ENCODE assay signal across 8 mouse cellular contexts in the genomic region with DNA sequence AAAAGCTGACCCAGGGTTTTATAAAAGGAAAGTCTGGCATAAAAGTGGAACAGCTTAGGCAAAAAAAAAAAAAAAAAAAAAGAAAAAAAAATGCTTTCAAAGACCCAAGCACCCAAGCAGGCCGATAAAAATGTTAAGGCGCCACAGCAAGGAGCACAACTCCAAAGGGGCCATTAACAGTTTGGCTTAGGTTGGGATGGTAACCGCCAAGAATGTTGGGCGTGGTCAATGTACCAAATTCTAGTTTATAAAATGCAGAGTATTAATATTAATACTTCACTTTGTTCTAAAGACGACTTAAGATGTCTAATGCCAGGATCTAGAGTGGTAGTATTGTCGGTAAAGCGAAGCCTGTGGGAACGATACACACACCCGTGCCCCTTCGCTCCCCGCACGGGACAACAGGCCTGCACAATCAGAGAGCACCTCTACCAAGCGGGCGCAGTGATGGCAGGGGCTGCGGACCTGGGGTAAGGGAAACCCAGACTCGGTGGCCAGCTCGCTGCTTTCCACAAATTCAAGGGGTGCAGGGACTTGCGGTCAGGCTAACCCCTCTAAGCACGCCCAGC. TPM values are rescaled to one million over a fixed set of nuclear protein-coding genes. Genes with fewer than 3 reads are reported as not detected.
DNase-seq lines count a peak whose midpoint lies in the region; ATAC-seq and TF ChIP-seq lines count a peak whose summit lies in the region.

No protein-coding gene starts in this region.

- H3K27me3 ChIP-seq in heart, embryonic 12.5 days (replicated peaks) = no peaks in the 10 kb centered on the region
- peaks cover 12% of the 10 kb centered on the region for H3K27me3 ChIP-seq in G1E (ENCODE audit: insufficient read depth, low read length)
- no peaks in the 10 kb centered on the region for H3K27me3 ChIP-seq in forebrain, embryonic 16.5 days (replicated peaks; ENCODE audit: control insufficient read depth, insufficient read depth, low read length)
- peaks cover 34% of the 10 kb centered on the region for H3K27me3 ChIP-seq in liver, embryonic 13.5 days
- H3K27me3 ChIP-seq in splenic B cell, adult 2 months (ENCODE audit: control insufficient read depth, insufficient read depth, low read length, poor library complexity, severe bottlenecking) = no peaks in the 10 kb centered on the region

- H3K4me3 ChIP-seq in heart, embryonic 12.5 days = peak overlapping the region; percentile 96
- peak overlapping the region; percentile 68; the same call in 1 of the 2 replicates for H3K4me3 ChIP-seq in G1E (ENCODE audit: low read depth, low read length)
- H3K4me3 ChIP-seq in forebrain, embryonic 16.5 days (replicated peaks; ENCODE audit: low read length) = peak overlapping the region; percentile 96
- H3K4me3 ChIP-seq in liver, embryonic 13.5 days (replicated peaks) = peak overlapping the region; percentile 82

- intact Hi-C loops in heart, postnatal 14 days (cut with DNase I) = loop anchor here (5.0 kb wide), 2 partner anchors 112 to 258 kb away; no protein-coding TSS in a partner anchor

- ATAC-seq in heart, embryonic 12.5 days (ENCODE audit: insufficient number of reproducible peaks, low FRiP score) = peak; percentile 27
- no peak for ATAC-seq in G1E (ENCODE audit: extremely low read depth, insufficient number of reproducible peaks, low FRiP score, poor library complexity, severe bottlenecking)
- no peak for ATAC-seq in forebrain, embryonic 16.5 days
- ATAC-seq in liver, embryonic 13.5 days (ENCODE audit: low read depth) = no peak

- no peak for TF ChIP-seq CTCF in G1E (IDR thresholded peaks at IDR 0.05; ENCODE audit: low read depth, low read length)

- DNase-seq in heart, postnatal 14 days = no peak
- no peak for DNase-seq in G1E (ENCODE audit: low spot score)
- no peak for DNase-seq in liver, embryonic 13.5 days
- peak; percentile 5 for DNase-seq in splenic B cell, adult 2 months (ENCODE audit: low read depth, low spot score)
- no peak for DNase-seq in left cerebral cortex, adult 9 months (ENCODE audit: low spot score in 2 of 2)
- no peak for DNase-seq in adrenal gland, postnatal 36 days

- no peaks in the 10 kb centered on the region for H3K36me3 ChIP-seq in heart, embryonic 12.5 days
- H3K36me3 ChIP-seq in G1E (replicated peaks) = no peaks in the 10 kb centered on the region
- H3K36me3 ChIP-seq in forebrain, embryonic 16.5 days (ENCODE audit: control insufficient read depth, insufficient read depth) = no peaks in the 10 kb centered on the region
- H3K36me3 ChIP-seq in liver, embryonic 13.5 days = no peaks in the 10 kb centered on the region
- no peaks in the 10 kb centered on the region for H3K36me3 ChIP-seq in splenic B cell, adult 2 months (ENCODE audit: control insufficient read depth, insufficient read depth, low read length, poor library complexity, severe bottlenecking)

- peak overlapping the region; percentile 95 for H3K4me2 ChIP-seq in heart, embryonic 12.5 days
- peak overlapping the region; percentile 95 for H3K4me2 ChIP-seq in forebrain, embryonic 16.5 days (ENCODE audit: low read length)
- H3K4me2 ChIP-seq in liver, embryonic 13.5 days = peak overlapping the region; percentile 99

- peak overlapping the region; percentile 96 for H3K9ac ChIP-seq in heart, embryonic 12.5 days
- peak overlapping the region; percentile 97 for H3K9ac ChIP-seq in forebrain, embryonic 16.5 days (replicated peaks; ENCODE audit: low read depth, low read length)
- H3K9ac ChIP-seq in liver, embryonic 13.5 days = peak overlapping the region; percentile 85

- H3K4me1 ChIP-seq in heart, embryonic 12.5 days (replicated peaks) = peaks cover 14% of the 10 kb centered on the region
- peaks cover 9% of the 10 kb centered on the region; the same call in 1 of the 2 replicates for H3K4me1 ChIP-seq in G1E (ENCODE audit: insufficient read depth, low read depth, low read length)
- peaks cover 27% of the 10 kb centered on the region for H3K4me1 ChIP-seq in forebrain, embryonic 16.5 days (replicated peaks; ENCODE audit: control insufficient read depth, insufficient read depth, low read length)
- H3K4me1 ChIP-seq in liver, embryonic 13.5 days (replicated peaks) = peaks cover 27% of the 10 kb centered on the region

- no peaks in the 10 kb centered on the region for H3K9me3 ChIP-seq in heart, embryonic 12.5 days (replicated peaks)
- H3K9me3 ChIP-seq in G1E (replicated peaks) = peaks cover 15% of the 10 kb centered on the region
- H3K9me3 ChIP-seq in forebrain, embryonic 16.5 days (ENCODE audit: control insufficient read depth, low read length) = no peaks in the 10 kb centered on the region
- no peaks in the 10 kb centered on the region for H3K9me3 ChIP-seq in liver, embryonic 13.5 days (replicated peaks)

- H3K27ac ChIP-seq in heart, embryonic 12.5 days (ENCODE audit: poor library complexity, severe bottlenecking) = peak overlapping the region; percentile 90
- peak overlapping the region; percentile 69 for H3K27ac ChIP-seq in forebrain, embryonic 16.5 days (ENCODE audit: low read length)
- H3K27ac ChIP-seq in liver, embryonic 13.5 days = no peak overlapping the region

- WGBS in heart, embryonic 12.5 days = 3% methylated on average over 19 of the region's 19 CpGs
- 2% methylated on average over 19 of the region's 19 CpGs for WGBS in forebrain, embryonic 16.5 days
- WGBS in liver, embryonic 13.5 days (ENCODE audit: insufficient replicate concordance) = 4% methylated on average over 19 of the region's 19 CpGs

RNA-seq across cellular contexts. Expression of gene Ubtd2, which starts 0.9 kb away (rescaled TPM):
- polyA plus RNA-seq in heart, embryonic 12.5 days (2016; fragmentation: Nextera tagmentation; extraction: Ambion mirVana) = 34.8 and 37.0 TPM in 2 replicates
- 10 to 100 TPM; 10.9 to 11.8 TPM for total RNA-seq in heart, postnatal 14 days (2021)
- not detected in 2 replicates for total RNA-seq in G1E (2014; fragmentation: Nextera tagmentation)
- total RNA-seq in G1E (2017) = 0.11 and 0.46 TPM in 2 replicates
- 0.29 and 0.33 TPM in 2 replicates for polyA plus RNA-seq in G1E (2012)
- polyA plus RNA-seq in forebrain, embryonic 16.5 days (2015; fragmentation: Nextera tagmentation; extraction: Ambion mirVana) = 60.2 and 72.1 TPM in 2 replicates
- polyA plus RNA-seq in liver, embryonic 13.5 days (2015; fragmentation: Nextera tagmentation; extraction: Ambion mirVana) = 5.1 and 5.9 TPM in 2 replicates
- 10 to 100 TPM; 15.3 to 15.5 TPM for total RNA-seq in adrenal gland, postnatal 36 days (2021)
